Mouse (Mus musculus) heart, adult 2 months (tissue): ENCODE results near the gene Mapk11.

ENCODE experiments used
- EP300 ChIP-seq: fragments of 200-500 bp; IDR thresholded peaks from 2 replicates; pipeline ENCODE4 v1.6.1; 2011; ENCODE audit warnings: low read depth, low read length, control low read depth; ENCODE audit not compliant: insufficient read depth
- POLR2A ChIP-seq: fragments of 200-500 bp; IDR thresholded peaks from 2 replicates; pipeline ENCODE4 v1.6.1; 2011; ENCODE audit warnings: mild to moderate bottlenecking, low read depth, low read length, control low read depth; ENCODE audit not compliant: insufficient read depth

- no peak for TF ChIP-seq EP300
- TF ChIP-seq POLR2A: no peak
Observed at GRCm38 (mm10) chr15:89147895-89148294, 1.5 kb downstream of the Mapk11 start.
